In the genomic region with DNA sequence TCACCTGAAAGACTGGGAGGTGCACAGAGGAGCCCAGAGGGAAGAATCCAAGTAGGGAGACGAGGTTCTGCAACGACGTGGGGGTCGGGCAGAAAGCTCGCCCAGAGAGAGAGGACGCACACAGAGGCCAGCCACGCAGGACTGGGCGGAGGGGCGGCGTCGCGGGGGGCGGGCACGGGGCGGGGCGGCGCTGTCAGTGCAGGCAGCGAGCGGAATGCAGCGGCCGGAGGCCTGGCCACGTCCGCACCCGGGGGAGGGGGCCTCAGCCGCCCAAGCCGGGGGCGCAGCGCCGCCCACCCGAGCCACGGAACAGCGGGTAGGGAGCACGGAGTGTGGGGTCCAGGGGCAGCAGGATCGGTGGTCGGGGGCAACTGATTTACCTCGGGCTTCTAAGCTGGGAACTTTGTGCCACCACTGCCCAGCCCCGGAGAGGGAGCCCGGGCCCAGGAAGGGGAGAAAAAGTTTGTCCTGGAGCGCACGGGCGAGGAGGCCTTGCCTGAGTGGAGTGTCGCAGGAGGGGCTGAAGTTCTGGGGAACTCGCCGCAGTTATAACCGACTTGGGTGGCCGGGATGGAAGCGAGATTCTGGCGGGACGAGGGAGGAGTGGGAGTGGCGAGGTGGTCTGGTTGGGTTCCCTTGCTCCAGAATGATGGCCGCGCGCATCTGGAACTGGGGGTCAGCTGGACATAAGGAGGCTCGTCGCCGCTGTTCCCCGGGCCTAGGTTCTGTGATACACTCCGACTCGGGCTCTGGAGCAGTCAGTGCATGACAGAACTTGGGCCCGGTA, we compare ENCODE assay signal across 9 mouse cellular contexts. TPM values are rescaled to one million over a fixed set of nuclear protein-coding genes. Genes with fewer than 3 reads are reported as not detected.
A peak's percentile ranks its signal among the peaks of the same experiment; 100 is the strongest.
DNase-seq lines count a peak whose midpoint lies in the region; ATAC-seq and TF ChIP-seq lines count a peak whose summit lies in the region.
"Had no signal": no experiment of that assay in that cellular context is flagged by ENCODE, and none has a peak within 500 bp of the region (broad histone marks: within the 10 kb centered on the region; RNA-seq: fewer than 3 reads in every experiment).

A gene (plus strand): TSS at position 190 of the 787 bp plus-strand sequence.

- H3K4me1 ChIP-seq in thymus, adult 2 months (replicated peaks; ENCODE audit: control insufficient read depth, insufficient read depth, low read length), result peaks cover 5% of the 10 kb centered on the region; the same call in 1 of the 2 replicates
- H3K4me1 ChIP-seq in forebrain, embryonic 11.5 days (replicated peaks; ENCODE audit: control insufficient read depth, insufficient read depth, low read length), result peaks cover 4% of the 10 kb centered on the region; the same call in 1 of the 2 replicates
- peaks cover 27% of the 10 kb centered on the region for H3K4me1 ChIP-seq in limb, embryonic 10.5 days
- H3K4me1 ChIP-seq in midbrain, embryonic 12.5 days, result peaks cover 7% of the 10 kb centered on the region

- WGBS in thymus, adult 2 months, result 2% methylated on average over 58 of the region's 60 CpGs
- WGBS in forebrain, embryonic 11.5 days, result 1% methylated on average over 60 of the region's 60 CpGs
- 2% methylated on average over 60 of the region's 60 CpGs for WGBS in limb, embryonic 10.5 days
- 2% methylated on average over 60 of the region's 60 CpGs for WGBS in midbrain, embryonic 12.5 days

- peaks cover 21% of the 10 kb centered on the region; the same call in 1 of the 2 replicates for H3K27me3 ChIP-seq in thymus, adult 2 months (ENCODE audit: control insufficient read depth, insufficient read depth, low read length)
- H3K27me3 ChIP-seq in forebrain, embryonic 11.5 days (ENCODE audit: control insufficient read depth, insufficient read depth, low read length), result peaks cover 7% of the 10 kb centered on the region
- H3K27me3 ChIP-seq in limb, embryonic 10.5 days (ENCODE audit: low read depth, poor library complexity, severe bottlenecking), result peaks cover 8% of the 10 kb centered on the region
- H3K27me3 ChIP-seq in midbrain, embryonic 12.5 days, result peaks cover 24% of the 10 kb centered on the region

- no peak within 1 kb of the TSS for H3K27ac ChIP-seq in thymus, adult 2 months (ENCODE audit: control insufficient read depth, insufficient read depth, low read length)
- no peak within 1 kb of the TSS for H3K27ac ChIP-seq in forebrain, embryonic 11.5 days (ENCODE audit: low read depth, low read length)
- peak within 1 kb of the TSS; percentile 84 for H3K27ac ChIP-seq in limb, embryonic 10.5 days
- no peak within 1 kb of the TSS for H3K27ac ChIP-seq in midbrain, embryonic 12.5 days (replicated peaks)

- 0 out of 2 replicates have a peak, but pooled peaks have one; percentile 30 for ATAC-seq in forebrain, embryonic 11.5 days (replicated peaks; ENCODE audit: low FRiP score)
- no peak for ATAC-seq in midbrain, embryonic 12.5 days (ENCODE audit: low FRiP score, low read depth)

- H3K4me3 ChIP-seq in thymus, adult 2 months (ENCODE audit: control insufficient read depth, insufficient read depth, low read length), result peak within 1 kb of the TSS; percentile 28
- H3K4me3 ChIP-seq in forebrain, embryonic 11.5 days (ENCODE audit: low read depth, low read length), result peak within 1 kb of the TSS; percentile 49
- peak within 1 kb of the TSS; percentile 76 for H3K4me3 ChIP-seq in limb, embryonic 10.5 days
- H3K4me3 ChIP-seq in midbrain, embryonic 12.5 days, result peak within 1 kb of the TSS; percentile 55

- intact Hi-C loops in heart, postnatal 10 days (cut with DNase I), result loop anchor here (2.0 kb wide), 1 partner anchor 19 kb away; no protein-coding TSS in a partner anchor
- intact Hi-C loops in left cerebral cortex, postnatal 25 days (cut with DNase I), result no loop called here

- peak within 1 kb of the TSS; percentile 94 for H3K4me2 ChIP-seq in forebrain, embryonic 11.5 days (ENCODE audit: low read depth, low read length, severe bottlenecking)
- H3K4me2 ChIP-seq in midbrain, embryonic 12.5 days (replicated peaks), result peak within 1 kb of the TSS; percentile 96

- no peak for TF ChIP-seq POLR2A in thymus, adult 2 months (IDR thresholded peaks at IDR 0.05; ENCODE audit: control insufficient read depth, extremely low read depth, insufficient read depth, low read length, poor library complexity)

- peak within 1 kb of the TSS; percentile 54 for H3K9ac ChIP-seq in forebrain, embryonic 11.5 days (ENCODE audit: low read length)
- H3K9ac ChIP-seq in midbrain, embryonic 12.5 days (replicated peaks), result peak within 1 kb of the TSS; percentile 61

- H3K36me3 ChIP-seq in thymus, adult 2 months (ENCODE audit: control insufficient read depth, insufficient read depth, low read length), result no peaks in the 10 kb centered on the region
- H3K36me3 ChIP-seq in forebrain, embryonic 11.5 days (ENCODE audit: control insufficient read depth, insufficient read depth, low read length), result no peaks in the 10 kb centered on the region
- 0 out of 2 replicates have a peak, but pooled peaks cover 3% of the 10 kb centered on the region for H3K36me3 ChIP-seq in limb, embryonic 10.5 days
- H3K36me3 ChIP-seq in midbrain, embryonic 12.5 days, result no peaks in the 10 kb centered on the region

- TF ChIP-seq CTCF in thymus, adult 2 months (IDR thresholded peaks at IDR 0.05; ENCODE audit: borderline replicate concordance, control insufficient read depth, extremely low read depth, insufficient read depth, low read length, poor library complexity), result no peak

- no peaks in the 10 kb centered on the region for H3K9me3 ChIP-seq in forebrain, embryonic 11.5 days (ENCODE audit: control insufficient read depth, low read length)
- H3K9me3 ChIP-seq in limb, embryonic 10.5 days (replicated peaks), result no peaks in the 10 kb centered on the region
- no peaks in the 10 kb centered on the region for H3K9me3 ChIP-seq in midbrain, embryonic 12.5 days

- DNase-seq in thymus, adult 2 months, result no peak
- no peak for DNase-seq in thymus, postnatal 10 days (ENCODE audit: low spot score in 2 of 2)
- DNase-seq in forebrain, embryonic 11.5 days (ENCODE audit: low spot score), result peak; percentile 78
- DNase-seq in heart, postnatal 10 days, result peak; percentile 68 to 76
- DNase-seq in limb, embryonic 10.5 days (ENCODE audit: low spot score), result peak; percentile 84
- no peak for DNase-seq in right cerebral cortex, postnatal 36 days (ENCODE audit: low spot score in 2 of 2)
- DNase-seq in left cerebral cortex, postnatal 25 days (ENCODE audit: low spot score in 2 of 2), result no peak

RNA-seq across cellular contexts. Expression of the gene that starts here (rescaled TPM):
- 24.5 and 25.3 TPM in 2 replicates for polyA plus RNA-seq in thymus, adult 2 months (2012; rRNA removed)
- 33.2 and 33.8 TPM in 2 replicates for polyA plus RNA-seq in forebrain, embryonic 11.5 days (2014; fragmentation: Nextera tagmentation; extraction: Ambion mirVana)
- 10 to 100 TPM; 43.8 to 50.3 TPM for total RNA-seq in heart, postnatal 10 days (2021)
- polyA plus RNA-seq in limb, embryonic 10.5 days (2016; fragmentation: Nextera tagmentation; extraction: Ambion mirVana), result 25.9 and 39.9 TPM in 2 replicates
- 36.1 and 43.0 TPM in 2 replicates for polyA plus RNA-seq in midbrain, embryonic 12.5 days (2016; fragmentation: Nextera tagmentation; extraction: Ambion mirVana)
- total RNA-seq in left cerebral cortex, postnatal 25 days (2021), result 1 to 10 TPM; 3.8 to 6.0 TPM
- total RNA-seq: neutrophil, adult 5-6 weeks had no signal

Comparison
In these comparisons a context has a peak if more than half of its experiments do, and no peak if none do; other contexts are left out.
1. RNA of the gene that starts here (total RNA-seq): 43.8 to 50.3 TPM in heart, postnatal 10 days; 3.8 to 6.0 TPM in left cerebral cortex, postnatal 25 days; every median in the first group is over 4 times any median in the second.
2. DNase-seq: peak in forebrain, embryonic 11.5 days (single experiment), heart, postnatal 10 days (2 of 2) and limb, embryonic 10.5 days (single experiment); none in thymus, adult 2 months (single experiment), thymus, postnatal 10 days (0 of 2), right cerebral cortex, postnatal 36 days (0 of 2) and left cerebral cortex, postnatal 25 days (0 of 2).
3. Peak in every context shown above with its lines, with median percentiles within 50 percentile points of each other: H3K4me3 ChIP-seq.